ENCODE assay signal across 8 mouse cellular contexts in the genomic region with DNA sequence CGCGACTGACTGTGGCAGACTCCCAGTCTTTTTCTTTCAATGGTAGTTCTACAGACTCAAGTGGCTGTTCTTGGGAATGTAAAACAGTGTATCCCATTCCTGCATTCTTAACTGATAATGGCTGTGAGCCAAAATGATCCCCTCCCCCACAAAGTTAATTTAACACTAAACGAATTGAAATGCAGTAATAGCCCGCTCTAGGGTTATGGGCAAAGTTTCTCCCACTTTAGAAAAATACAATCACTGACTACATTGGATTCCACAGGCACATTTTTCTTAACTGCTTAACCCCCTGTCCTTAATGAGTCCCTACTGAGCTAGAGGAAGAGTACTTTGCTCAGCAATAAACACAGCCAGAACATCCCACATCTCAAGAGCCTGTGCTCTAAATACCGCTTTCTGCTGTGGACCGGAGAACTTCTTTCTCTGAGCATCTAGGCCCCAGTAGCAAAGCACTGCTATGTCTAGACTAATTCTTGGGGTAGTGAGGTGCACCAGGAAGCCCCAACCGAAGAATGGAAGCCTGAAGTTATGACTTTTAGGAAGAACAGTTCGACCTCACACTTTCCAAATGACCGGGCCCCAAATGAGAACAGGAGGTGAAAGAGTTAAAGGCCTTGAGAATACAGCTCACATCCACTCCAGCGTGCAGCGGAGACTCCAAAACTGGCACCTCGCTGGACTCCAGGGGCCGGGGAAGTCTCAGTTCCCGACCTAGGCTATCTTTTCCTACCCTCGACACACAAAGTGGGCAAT. TPM values are rescaled to one million over a fixed set of nuclear protein-coding genes. Genes with fewer than 3 reads are reported as not detected.
A peak's percentile ranks its signal among the peaks of the same experiment; 100 is the strongest.
DNase-seq lines count a peak whose midpoint lies in the region; ATAC-seq and TF ChIP-seq lines count a peak whose summit lies in the region.

No protein-coding gene starts in this region.

- DNase-seq in kidney, adult 11 months: peak; percentile 69
- no peak for DNase-seq in kidney, adult 18-20 months
- peak; percentile 11 for DNase-seq in MN1 (ENCODE audit: low spot score)
- DNase-seq in forebrain, embryonic 14.5 days (ENCODE audit: low spot score): peak; percentile 45
- DNase-seq in limb, embryonic 11.5 days (ENCODE audit: low spot score): no peak
- no peak for DNase-seq in adrenal gland, postnatal 36 days
- DNase-seq in spleen, postnatal 4 days (ENCODE audit: low spot score in 2 of 2): no peak

- no peak for TF ChIP-seq CTCF in small intestine, adult 2 months (IDR thresholded peaks at IDR 0.05; ENCODE audit: extremely low read depth, insufficient read length, insufficient replicate concordance, low read depth, low read length)

- H3K4me1 ChIP-seq in forebrain, embryonic 14.5 days (ENCODE audit: control insufficient read depth, insufficient read depth, low read length): peaks cover 3% of the 10 kb centered on the region; the same call in 1 of the 2 replicates
- H3K4me1 ChIP-seq in limb, embryonic 11.5 days (ENCODE audit: control insufficient read depth, insufficient read depth, low read length): peaks cover 6% of the 10 kb centered on the region
- peaks cover 9% of the 10 kb centered on the region; the same call in 1 of the 2 replicates for H3K4me1 ChIP-seq in small intestine, adult 2 months (ENCODE audit: control insufficient read depth, insufficient read depth, insufficient read length, low read length)

- no peaks in the 10 kb centered on the region for H3K9me3 ChIP-seq in forebrain, embryonic 14.5 days (replicated peaks; ENCODE audit: control insufficient read depth, low read length)
- no peaks in the 10 kb centered on the region for H3K9me3 ChIP-seq in limb, embryonic 11.5 days (ENCODE audit: control insufficient read depth, low read length)

- WGBS in forebrain, embryonic 14.5 days: 5% methylated on average over 15 of the region's 15 CpGs
- WGBS in limb, embryonic 11.5 days: 11% methylated on average over 15 of the region's 15 CpGs
- 6% methylated on average over 15 of the region's 15 CpGs for WGBS in small intestine, adult 2 months

- no peaks in the 10 kb centered on the region for H3K27me3 ChIP-seq in forebrain, embryonic 14.5 days (replicated peaks; ENCODE audit: control insufficient read depth, insufficient read depth, low read length)
- H3K27me3 ChIP-seq in limb, embryonic 11.5 days (ENCODE audit: control insufficient read depth, insufficient read depth, low read length): no peaks in the 10 kb centered on the region
- no peaks in the 10 kb centered on the region for H3K27me3 ChIP-seq in small intestine, adult 2 months (ENCODE audit: control insufficient read depth, insufficient read depth, low read length)

- H3K36me3 ChIP-seq in forebrain, embryonic 14.5 days (ENCODE audit: control insufficient read depth, insufficient read depth, low read length): peaks cover 10% of the 10 kb centered on the region
- H3K36me3 ChIP-seq in limb, embryonic 11.5 days (ENCODE audit: control insufficient read depth, insufficient read depth, low read length): no peaks in the 10 kb centered on the region
- H3K36me3 ChIP-seq in small intestine, adult 2 months (ENCODE audit: control insufficient read depth, insufficient read depth, low read length): peaks cover 11% of the 10 kb centered on the region

- peak overlapping the region; percentile 86 for H3K4me2 ChIP-seq in forebrain, embryonic 14.5 days (ENCODE audit: low read length)
- peak overlapping the region; percentile 54 for H3K4me2 ChIP-seq in limb, embryonic 11.5 days (ENCODE audit: low read depth, severe bottlenecking)

- TF ChIP-seq POLR2A in small intestine, adult 2 months (IDR thresholded peaks at IDR 0.05; ENCODE audit: low read depth, low read length): no peak

- peak overlapping the region; percentile 81 for H3K4me3 ChIP-seq in forebrain, embryonic 14.5 days (ENCODE audit: low read depth, low read length)
- peak overlapping the region; percentile 83 for H3K4me3 ChIP-seq in limb, embryonic 11.5 days (ENCODE audit: low read depth, low read length)
- H3K4me3 ChIP-seq in small intestine, adult 2 months (ENCODE audit: low read depth, low read length): peak overlapping the region; percentile 81

- ATAC-seq in forebrain, embryonic 14.5 days: no peak
- ATAC-seq in limb, embryonic 11.5 days (ENCODE audit: insufficient number of reproducible peaks, low FRiP score, low TSS enrichment, low read depth): peak; percentile 19; the same call in 1 of the 2 replicates

- H3K27ac ChIP-seq in forebrain, embryonic 14.5 days (ENCODE audit: low read depth, low read length): peak overlapping the region; percentile 71; the same call in 1 of the 2 replicates
- H3K27ac ChIP-seq in limb, embryonic 11.5 days (replicated peaks; ENCODE audit: low read depth, low read length): peak overlapping the region; percentile 82
- peak overlapping the region; percentile 56 for H3K27ac ChIP-seq in small intestine, adult 2 months (ENCODE audit: insufficient read depth, low read depth, low read length)

- H3K9ac ChIP-seq in forebrain, embryonic 14.5 days (ENCODE audit: low read length): peak overlapping the region; percentile 83
- H3K9ac ChIP-seq in limb, embryonic 11.5 days (ENCODE audit: low read length): peak overlapping the region; percentile 82

RNA-seq across cellular contexts. Expression of a gene that starts 1.4 kb away (rescaled TPM):
- polyA plus RNA-seq in forebrain, embryonic 14.5 days (2014; fragmentation: Nextera tagmentation; extraction: Ambion mirVana): 69.4 and 72.6 TPM in 2 replicates
- 183 TPM in 2 replicates for polyA plus RNA-seq in limb, embryonic 11.5 days (2014; fragmentation: Nextera tagmentation; extraction: Ambion mirVana)
- 132 and 222 TPM in 2 replicates for polyA plus RNA-seq in small intestine, adult 2 months (2012; rRNA removed)
- 100 to 1,000 TPM; 134 to 198 TPM for total RNA-seq in adrenal gland, postnatal 36 days (2021)

Comparison
In these comparisons a context has a peak if more than half of its experiments do, and no peak if none do; other contexts are left out.
1. DNase-seq: peak in kidney, adult 11 months (single experiment), MN1 (single experiment) and forebrain, embryonic 14.5 days (single experiment); none in kidney, adult 18-20 months (single experiment), limb, embryonic 11.5 days (single experiment), adrenal gland, postnatal 36 days (0 of 2) and spleen, postnatal 4 days (0 of 2).
2. Peak in every context shown above with its lines, with median percentiles within 50 percentile points of each other: H3K27ac ChIP-seq and H3K4me3 ChIP-seq.